Mouse (Mus musculus) heart, embryonic 14.5 days (tissue): ENCODE results near the gene Btbd18. TPM values are rescaled to one million over a fixed set of nuclear protein-coding genes. Genes with fewer than 3 reads are reported as not detected.

Source experiments
- ATAC-seq: fragments of 200-750 bp; cut with Nextera tagmentation; 2 replicates; pipeline ENCODE4 v1.8.0; 2017; ENCODE audit warnings: low read depth, moderate TSS enrichment; ENCODE audit not compliant: insufficient number of reproducible peaks, insufficient read depth, low FRiP score
- H3K27ac ChIP-seq, 2 experiments: fragments of 200-500 bp in 1 of 2; fragments of 300-500 bp in 1 of 2; sonication (generic) in 1 of 2; replicated peaks in 1 of 2; 2 replicates each; pipeline ENCODE4 v1.5.1; 2012 to 2014; ENCODE audit warnings: low read depth in 2 of 2, low read length in 2 of 2, control low read depth in 1 of 2, mild to moderate bottlenecking in 1 of 2, mixed read lengths in 1 of 2; ENCODE audit not compliant: control insufficient read depth in 1 of 2, insufficient read depth in 1 of 2
- H3K27me3 ChIP-seq: fragments of 300-500 bp; sonication (generic); 2 replicates; pipeline ENCODE4 v1.6.1; 2014; ENCODE audit warnings: mild to moderate bottlenecking, low read length, control low read depth; ENCODE audit not compliant: control insufficient read depth, insufficient read depth
- H3K36me3 ChIP-seq: fragments of 300-500 bp; sonication (generic); 2 replicates; pipeline ENCODE4 v1.6.1; 2014; ENCODE audit warnings: mild to moderate bottlenecking, control low read depth, low read length, mixed read lengths; ENCODE audit not compliant: control insufficient read depth, insufficient read depth
- H3K4me1 ChIP-seq, 2 experiments: fragments of 200-500 bp in 1 of 2; fragments of 300-500 bp in 1 of 2; sonication (generic) in 1 of 2; 2 replicates each; pipeline ENCODE4 v1.6.1; 2012 to 2014; ENCODE audit warnings: low read length in 2 of 2, control low read depth in 1 of 2, mixed read lengths in 1 of 2; ENCODE audit not compliant: control insufficient read depth in 2 of 2, insufficient read depth in 2 of 2
- H3K4me2 ChIP-seq: fragments of 300-500 bp; sonication (generic); 2 replicates; pipeline ENCODE4 v1.6.1; 2014; ENCODE audit warnings: mild to moderate bottlenecking, low read length
- H3K4me3 ChIP-seq, 2 experiments: fragments of 200-500 bp in 1 of 2; fragments of 300-500 bp in 1 of 2; sonication (generic) in 1 of 2; 2 replicates each; pipeline ENCODE4 v1.5.1; 2012 to 2014; ENCODE audit warnings: low read length in 2 of 2, mild to moderate bottlenecking in 2 of 2, control low read depth in 1 of 2, low read depth in 1 of 2, moderate library complexity in 1 of 2; ENCODE audit not compliant: control insufficient read depth in 1 of 2, insufficient read depth in 1 of 2
- H3K9ac ChIP-seq: fragments of 300-500 bp; sonication (generic); 2 replicates; pipeline ENCODE4 v1.6.1; 2014; ENCODE audit warnings: mild to moderate bottlenecking, low read length
- H3K9me3 ChIP-seq: fragments of 300-500 bp; sonication (generic); 2 replicates; pipeline ENCODE4 v1.6.1; 2016; ENCODE audit warnings: low read length, control low read depth; ENCODE audit not compliant: control insufficient read depth
- WGBS: fragments of 180-500 bp; shearing (Covaris S2); extraction: QIAGEN DNeasy Blood & Tissue Kit; methylation state at CpG from one replicate; pipeline ENCODE4 v1.1.7; 2014; 5-methylcytosine and 5-hydroxymethylcytosine counted together
- polyA plus RNA-seq: library from polyadenylated mRNA; unstranded; fragments of >200 nt; fragmentation: Nextera tagmentation; extraction: Ambion mirVana; gene quantifications from 2 replicates; pipeline ENCODE4 v1.2.1, GENCODE M21; 2014

Gene Btbd18
- polyA plus RNA-seq, 1 experiment from 2014 or later, result 0.11 TPM

GRCm38 (mm10) chr2:84717357-84717756 is 58.5 kb downstream of the Btbd18 start:
- Histone ChIP-seq H3K4me1 (peaks cover 0 to 15% of the 10 kb centered on the region in 2 experiments; a peak in 2 of 4 replicates), H3K4me2 (no peak overlapping the region), H3K9ac (no peak overlapping the region), H3K9me3 (no peaks in the 10 kb centered on the region), H3K36me3 (0 out of 2 replicates have a peak, but pooled peaks cover 2% of the 10 kb centered on the region), H3K27ac (no peak overlapping the region), H3K4me3 (no peak overlapping the region), H3K27me3 (no peaks in the 10 kb centered on the region)
- WGBS, result 86% methylated on average over 4 of the region's 4 CpGs
- no peak for ATAC-seq

Other genes with a start within 250 kb of the Btbd18 start
- gene Calcrl, start 233.7 kb upstream of the Btbd18 start, polyA plus RNA-seq, result 44.6 and 55.3 TPM in 2 replicates
- 87.0 and 90.8 TPM in 2 replicates for gene Tfpi, start 182.3 kb upstream of the Btbd18 start, polyA plus RNA-seq
- 65.2 and 68.5 TPM in 2 replicates for gene Ctnnd1, start 8.3 kb upstream of the Btbd18 start, polyA plus RNA-seq
- 248 and 271 TPM in 2 replicates for gene Selenoh, start 11.7 kb downstream of the Btbd18 start, polyA plus RNA-seq
- gene Gm28635, start 19.0 kb downstream of the Btbd18 start, polyA plus RNA-seq, result not detected in 2 replicates
- gene Med19, start 19.3 kb downstream of the Btbd18 start, polyA plus RNA-seq, result 26.6 and 28.2 TPM in 2 replicates
- 161 and 193 TPM in 2 replicates for gene Tmx2, start 20.1 kb downstream of the Btbd18 start, polyA plus RNA-seq
- gene Zdhhc5, start 56.1 kb downstream of the Btbd18 start, polyA plus RNA-seq, result 26.4 and 27.1 TPM in 2 replicates
- 14.3 and 16.9 TPM in 2 replicates for gene Clp1, start 68.3 kb downstream of the Btbd18 start, polyA plus RNA-seq
- 3.5 and 4.5 TPM in 2 replicates for gene Ypel4, start 75.0 kb downstream of the Btbd18 start, polyA plus RNA-seq
- gene Gm19426, start 84.6 kb downstream of the Btbd18 start, polyA plus RNA-seq, result 4.4 and 4.5 TPM in 2 replicates
- 37.9 and 46.6 TPM in 2 replicates for gene Serping1, start 116.4 kb downstream of the Btbd18 start, polyA plus RNA-seq
- gene Ube2l6, start 139.7 kb downstream of the Btbd18 start, polyA plus RNA-seq, result 59.4 and 82.6 TPM in 2 replicates
- gene Smtnl1, start 163.6 kb downstream of the Btbd18 start, polyA plus RNA-seq, result 0.11 and 0.19 TPM in 2 replicates
- 90.3 and 94.1 TPM in 2 replicates for gene Timm10, start 167.9 kb downstream of the Btbd18 start, polyA plus RNA-seq
- gene Slc43a1, start 179.8 kb downstream of the Btbd18 start, polyA plus RNA-seq, result 9.2 and 10.5 TPM in 2 replicates
- gene Rtn4rl2, start 227.6 kb downstream of the Btbd18 start, polyA plus RNA-seq, result 2.2 TPM in 2 replicates